Comparison of ENCODE assay signal across 9 mouse cellular contexts in genomic region chr11:120206669-120207090, GRCm38 (mm10). TPM values are rescaled to one million over a fixed set of nuclear protein-coding genes. Genes with fewer than 3 reads are reported as not detected.
DNase-seq lines count a peak whose midpoint lies in the region; ATAC-seq and TF ChIP-seq lines count a peak whose summit lies in the region.
"Had no signal": no experiment of that assay in that cellular context is flagged by ENCODE, and none has a peak within 500 bp of the region (broad histone marks: within the 10 kb centered on the region; RNA-seq: fewer than 3 reads in every experiment).

No protein-coding gene starts in this region.

- no peak for TF ChIP-seq POLR2A in myocyte (IDR thresholded peaks at IDR 0.05; ENCODE audit: insufficient read length, low read depth)

- no peaks in the 10 kb centered on the region for H3K79me2 ChIP-seq in myocyte (ENCODE audit: control insufficient read depth, insufficient read depth)

- no peaks in the 10 kb centered on the region; the same call in none of the 2 replicates for H3K4me1 ChIP-seq in liver, embryonic 16.5 days (ENCODE audit: control insufficient read depth, low read depth, low read length)
- 0 out of 2 replicates have a peak, but pooled peaks cover 2% of the 10 kb centered on the region for H3K4me1 ChIP-seq in liver, embryonic 11.5 days (replicated peaks; ENCODE audit: control insufficient read depth, insufficient read depth, low read length)
- H3K4me1 ChIP-seq in heart, embryonic 13.5 days = peaks cover 29% of the 10 kb centered on the region
- peaks cover 15% of the 10 kb centered on the region for H3K4me1 ChIP-seq in intestine, embryonic 16.5 days (ENCODE audit: control insufficient read depth, insufficient read depth, low read length)
- H3K4me1 ChIP-seq: midbrain, embryonic 12.5 days had no signal

- no peak overlapping the region for H3K27ac ChIP-seq in liver, embryonic 16.5 days (ENCODE audit: low read length)
- H3K27ac ChIP-seq in liver, embryonic 11.5 days (ENCODE audit: low read depth, low read length) = no peak overlapping the region
- peak overlapping the region; percentile 87 for H3K27ac ChIP-seq in heart, embryonic 13.5 days (replicated peaks)
- peak overlapping the region; percentile 52 for H3K27ac ChIP-seq in intestine, embryonic 16.5 days (ENCODE audit: low read length)
- H3K27ac ChIP-seq: midbrain, embryonic 12.5 days had no signal

- H3ac ChIP-seq in myocyte (ENCODE audit: control insufficient read depth, insufficient read length) = no peak overlapping the region

- no peak overlapping the region for H3K9ac ChIP-seq in liver, embryonic 16.5 days (ENCODE audit: low read depth, low read length)
- no peak overlapping the region for H3K9ac ChIP-seq in liver, embryonic 11.5 days (ENCODE audit: low read depth, low read length)
- no peak overlapping the region for H3K9ac ChIP-seq in heart, embryonic 13.5 days
- H3K9ac ChIP-seq in intestine, embryonic 16.5 days (ENCODE audit: low read depth, low read length) = peak overlapping the region; percentile 3; the same call in 1 of the 2 replicates
- H3K9ac ChIP-seq: midbrain, embryonic 12.5 days had no signal

- WGBS in liver, embryonic 16.5 days (ENCODE audit: insufficient replicate concordance) = 56% methylated on average over 5 of the region's 5 CpGs
- WGBS in liver, embryonic 11.5 days = 46% methylated on average over 5 of the region's 5 CpGs
- 10% methylated on average over 5 of the region's 5 CpGs for WGBS in heart, embryonic 13.5 days
- WGBS in intestine, embryonic 16.5 days = 37% methylated on average over 5 of the region's 5 CpGs

- H3K9me3 ChIP-seq in liver, embryonic 16.5 days (replicated peaks; ENCODE audit: control insufficient read depth, low read length) = no peaks in the 10 kb centered on the region
- no peaks in the 10 kb centered on the region; the same call in 1 of the 2 replicates for H3K9me3 ChIP-seq in liver, embryonic 11.5 days (ENCODE audit: control insufficient read depth, low read length)
- no peaks in the 10 kb centered on the region for H3K9me3 ChIP-seq in heart, embryonic 13.5 days
- H3K9me3 ChIP-seq in intestine, embryonic 16.5 days (ENCODE audit: control insufficient read depth, low read length) = no peaks in the 10 kb centered on the region
- H3K9me3 ChIP-seq: midbrain, embryonic 12.5 days had no signal

- no peak for DNase-seq in liver, embryonic 11.5 days (ENCODE audit: low spot score)
- no peak for DNase-seq in urinary bladder, postnatal 36 days (ENCODE audit: low spot score in 2 of 2)
- DNase-seq: adrenal gland, postnatal 25 days had no signal

- no peak overlapping the region for H3K4me2 ChIP-seq in liver, embryonic 16.5 days (ENCODE audit: low read depth, low read length)
- H3K4me2 ChIP-seq in liver, embryonic 11.5 days = no peak overlapping the region
- H3K4me2 ChIP-seq in heart, embryonic 13.5 days = peak overlapping the region; percentile 32
- no peak overlapping the region for H3K4me2 ChIP-seq in intestine, embryonic 16.5 days (ENCODE audit: low read depth, low read length)
- peak overlapping the region; percentile 41 for H3K4me2 ChIP-seq in myocyte (ENCODE audit: low read depth)
- H3K4me2 ChIP-seq: midbrain, embryonic 12.5 days had no signal

- H3K36me3 ChIP-seq in liver, embryonic 16.5 days (ENCODE audit: control insufficient read depth, insufficient read depth) = no peaks in the 10 kb centered on the region
- H3K36me3 ChIP-seq in liver, embryonic 11.5 days (ENCODE audit: control insufficient read depth, insufficient read depth, low read length) = no peaks in the 10 kb centered on the region
- no peaks in the 10 kb centered on the region for H3K36me3 ChIP-seq in heart, embryonic 13.5 days
- H3K36me3 ChIP-seq in intestine, embryonic 16.5 days (ENCODE audit: control insufficient read depth, insufficient read depth, low read length) = no peaks in the 10 kb centered on the region
- no peaks in the 10 kb centered on the region for H3K36me3 ChIP-seq in myocyte (ENCODE audit: control insufficient read depth, insufficient read depth)
- H3K36me3 ChIP-seq: midbrain, embryonic 12.5 days had no signal

- H3K4me3 ChIP-seq in liver, embryonic 16.5 days (ENCODE audit: low read depth, low read length) = no peak overlapping the region
- no peak overlapping the region for H3K4me3 ChIP-seq in liver, embryonic 11.5 days (ENCODE audit: low read depth, low read length)
- no peak overlapping the region for H3K4me3 ChIP-seq in heart, embryonic 13.5 days
- H3K4me3 ChIP-seq in intestine, embryonic 16.5 days (ENCODE audit: low read length) = no peak overlapping the region
- H3K4me3 ChIP-seq in myocyte = no peak overlapping the region
- H3K4me3 ChIP-seq: midbrain, embryonic 12.5 days had no signal

- no peaks in the 10 kb centered on the region for H3K27me3 ChIP-seq in liver, embryonic 16.5 days (ENCODE audit: control insufficient read depth, insufficient read depth, low read depth, low read length)
- H3K27me3 ChIP-seq in liver, embryonic 11.5 days (replicated peaks; ENCODE audit: control insufficient read depth, insufficient read depth, low read length) = no peaks in the 10 kb centered on the region
- no peaks in the 10 kb centered on the region for H3K27me3 ChIP-seq in heart, embryonic 13.5 days (replicated peaks)
- H3K27me3 ChIP-seq in intestine, embryonic 16.5 days (replicated peaks; ENCODE audit: control insufficient read depth, insufficient read depth, low read length) = no peaks in the 10 kb centered on the region
- no peaks in the 10 kb centered on the region for H3K27me3 ChIP-seq in myocyte (ENCODE audit: control insufficient read depth, insufficient read depth, insufficient read length)
- H3K27me3 ChIP-seq: midbrain, embryonic 12.5 days had no signal

- peak; percentile 41 for ATAC-seq in liver, embryonic 16.5 days (ENCODE audit: low read depth)
- ATAC-seq in liver, embryonic 11.5 days (replicated peaks; ENCODE audit: low FRiP score) = no peak
- 0 out of 2 replicates have a peak, but pooled peaks have one; percentile 33 for ATAC-seq in heart, embryonic 13.5 days (ENCODE audit: extremely low read depth, insufficient number of reproducible peaks, low FRiP score, low TSS enrichment)
- ATAC-seq in intestine, embryonic 16.5 days = peak; percentile 84
- ATAC-seq in cerebellum, adult (ENCODE audit: insufficient number of reproducible peaks, low FRiP score, low TSS enrichment) = no peak

TF ChIP-seq in myocyte, 11 proteins besides CTCF, POLR2A, EP300 and RAD21:
- no peak for TF ChIP-seq TCF3 (IDR thresholded peaks at IDR 0.05; ENCODE audit: insufficient read length, low read depth)
- TF ChIP-seq POLR2AphosphoS2 (IDR thresholded peaks at IDR 0.05; ENCODE audit: insufficient read length, low read depth) = no peak
- TF ChIP-seq MYOG (IDR thresholded peaks at IDR 0.05; ENCODE audit: control insufficient read depth in 1 of 3, insufficient read depth in 1 of 3, insufficient read length in 2 of 3, low read depth in 2 of 3) = peak in 1 of 3 experiments; percentile 34
- TF ChIP-seq MAX (IDR thresholded peaks at IDR 0.05; ENCODE audit: low read depth) = no peak
- no peak for TF ChIP-seq SRF (IDR thresholded peaks at IDR 0.05; ENCODE audit: control insufficient read depth, insufficient read length, low read depth)
- no peak for TF ChIP-seq USF1 (IDR thresholded peaks at IDR 0.05; ENCODE audit: low read depth)
- TF ChIP-seq E2F4 (IDR thresholded peaks at IDR 0.05; ENCODE audit: insufficient read depth) = no peak
- TF ChIP-seq MYOD1 (IDR thresholded peaks at IDR 0.05; ENCODE audit: control insufficient read depth in 1 of 3, insufficient read length in 2 of 3, low read depth in 2 of 3) = peak in 2 of 3 experiments; percentile 34 to 49
- TF ChIP-seq CEBPB (IDR thresholded peaks at IDR 0.05; ENCODE audit: insufficient read depth, poor library complexity, severe bottlenecking) = no peak
- TF ChIP-seq TCF12 (IDR thresholded peaks at IDR 0.05; ENCODE audit: insufficient read depth, poor library complexity, severe bottlenecking) = no peak
- TF ChIP-seq REST (IDR thresholded peaks at IDR 0.05; ENCODE audit: insufficient read depth, insufficient read length) = no peak

RNA-seq across cellular contexts. Expression of gene Bahcc1, which starts 26.1 kb away (rescaled TPM):
- 0.84 TPM in 2 replicates for polyA plus RNA-seq in liver, embryonic 16.5 days (2015; fragmentation: Nextera tagmentation; extraction: Ambion mirVana)
- 6.7 and 8.8 TPM in 2 replicates for polyA plus RNA-seq in liver, embryonic 11.5 days (2014; fragmentation: Nextera tagmentation; extraction: Ambion mirVana)
- 4.4 and 5.2 TPM in 2 replicates for polyA plus RNA-seq in heart, embryonic 13.5 days (2015; fragmentation: Nextera tagmentation; extraction: Ambion mirVana)
- polyA plus RNA-seq in intestine, embryonic 16.5 days (2015; fragmentation: Nextera tagmentation; extraction: Ambion mirVana) = 4.9 and 5.7 TPM in 2 replicates
- 6.3 TPM for polyA plus RNA-seq in myocyte (2012; fragmentation: generic; extraction: Trizol)

RNA-seq across cellular contexts. Expression of gene Slc38a10, which starts 55.5 kb away (rescaled TPM):
- polyA plus RNA-seq in liver, embryonic 16.5 days (2015; fragmentation: Nextera tagmentation; extraction: Ambion mirVana) = 36.6 and 42.0 TPM in 2 replicates
- 59.4 and 64.5 TPM in 2 replicates for polyA plus RNA-seq in liver, embryonic 11.5 days (2014; fragmentation: Nextera tagmentation; extraction: Ambion mirVana)
- polyA plus RNA-seq in heart, embryonic 13.5 days (2015; fragmentation: Nextera tagmentation; extraction: Ambion mirVana) = 83.7 and 88.0 TPM in 2 replicates
- 84.6 and 91.4 TPM in 2 replicates for polyA plus RNA-seq in intestine, embryonic 16.5 days (2015; fragmentation: Nextera tagmentation; extraction: Ambion mirVana)
- polyA plus RNA-seq in myocyte (2012; fragmentation: generic; extraction: Trizol) = 97.9 TPM

Comparison
In these comparisons a context has a peak if more than half of its experiments do, and no peak if none do; other contexts are left out.
1. ATAC-seq: peak in liver, embryonic 16.5 days (single experiment), heart, embryonic 13.5 days (single experiment) and intestine, embryonic 16.5 days (single experiment); none in liver, embryonic 11.5 days (single experiment) and cerebellum, adult (single experiment).
2. H3K27ac ChIP-seq: peak in heart, embryonic 13.5 days (single experiment) and intestine, embryonic 16.5 days (single experiment); none in liver, embryonic 16.5 days (single experiment) and liver, embryonic 11.5 days (single experiment).
3. H3K4me2 ChIP-seq: peak in heart, embryonic 13.5 days (single experiment) and myocyte (single experiment); none in liver, embryonic 16.5 days (single experiment), liver, embryonic 11.5 days (single experiment) and intestine, embryonic 16.5 days (single experiment).